Mouse (Mus musculus) cerebellum, adult (tissue): ENCODE results near the gene Akap12.

Experiments
- ATAC-seq: cut with Nextera tagmentation; 2 replicates; pipeline ENCODE4 v1.9.2; 2017; ENCODE audit warnings: mild to moderate bottlenecking, moderate library complexity, mixed read lengths; ENCODE audit not compliant: insufficient number of reproducible peaks, low FRiP score, low TSS enrichment

Gene Akap12

DNA sequence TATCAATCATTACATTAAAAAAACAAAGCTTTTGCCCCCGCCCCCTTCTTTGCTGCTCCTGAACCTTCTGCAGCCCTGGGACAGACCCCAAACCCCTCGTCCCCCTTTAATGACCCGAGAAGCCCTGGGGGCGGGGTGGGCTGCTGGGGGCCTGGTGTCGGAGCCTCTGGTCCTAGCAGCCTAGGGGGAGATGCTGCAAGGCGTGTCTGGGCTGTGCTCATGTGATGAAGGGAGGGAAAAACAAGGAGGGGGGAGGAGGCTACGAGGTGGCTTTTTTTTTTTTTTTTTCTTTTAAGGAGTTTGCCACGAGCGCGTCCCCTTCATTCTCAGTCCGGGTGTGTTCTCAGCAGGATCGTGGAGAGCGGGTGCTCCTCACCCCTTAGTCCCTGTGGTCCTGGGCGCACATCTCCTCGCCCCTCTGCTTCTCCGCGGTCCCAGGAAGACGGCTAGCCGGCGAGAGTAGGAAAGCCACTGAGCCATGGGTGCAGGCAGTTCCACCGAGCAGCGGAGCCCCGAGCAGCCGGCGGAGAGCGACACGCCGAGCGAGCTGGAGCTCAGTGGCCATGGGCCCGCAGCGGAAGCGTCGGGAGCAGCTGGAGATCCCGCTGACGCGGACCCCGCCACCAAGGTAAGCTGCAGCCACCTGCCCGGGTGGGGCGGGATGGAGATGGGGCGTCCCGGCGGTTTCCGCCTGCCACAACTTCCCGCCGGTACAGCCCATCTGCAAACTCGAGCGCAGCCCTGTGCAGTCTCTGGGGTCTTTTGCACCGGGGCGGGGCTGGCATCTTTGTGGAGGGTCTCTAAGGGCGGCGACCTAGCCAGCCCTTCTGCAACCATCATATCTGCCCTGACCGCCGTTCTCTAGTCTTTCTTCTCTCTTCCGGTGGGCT, at the start of gene Akap12:
TSS of gene Akap12 (plus strand) at position 340 of the 890 bp plus-strand sequence.
- ATAC-seq, result peak; percentile 63

DNA sequence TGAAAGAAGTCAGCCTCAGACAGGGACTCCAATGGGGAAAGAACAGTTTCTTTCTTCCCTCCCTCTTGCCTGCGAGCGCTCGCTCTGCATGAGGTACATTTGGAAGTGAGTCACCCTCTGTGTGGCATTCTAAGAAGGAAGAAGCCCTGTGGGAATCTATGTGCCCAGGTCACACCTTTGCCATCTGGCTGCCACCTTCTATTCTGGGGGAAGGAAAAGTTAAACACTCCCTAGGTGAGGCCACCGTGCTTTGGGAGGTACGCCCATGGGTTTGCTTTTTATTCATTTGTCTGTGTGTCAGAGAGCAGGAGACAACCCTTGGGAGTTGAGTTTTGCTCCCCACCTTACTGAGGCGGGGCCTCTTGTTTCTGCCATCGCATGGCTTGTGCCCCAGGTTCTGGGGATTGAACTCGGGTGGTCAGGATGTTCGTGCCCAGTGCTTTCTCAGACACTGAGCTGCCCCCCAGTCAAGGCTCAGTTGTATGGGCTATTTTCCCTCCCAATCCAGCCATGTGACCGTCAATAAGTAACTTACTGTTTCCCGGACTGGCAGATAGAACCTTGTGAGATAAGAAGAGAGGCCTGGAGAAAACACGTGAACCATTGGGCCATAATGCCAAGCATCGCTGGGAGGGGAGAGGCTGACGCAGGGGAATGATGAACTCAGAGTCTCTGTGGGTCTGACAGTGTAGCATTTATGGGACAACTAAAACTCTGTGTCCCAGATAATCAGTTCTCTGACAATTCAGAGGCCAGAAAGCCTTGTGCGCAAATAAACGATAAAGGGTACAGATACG, 35.4 kb upstream of the Akap12 start:
- no peak for ATAC-seq

DNA sequence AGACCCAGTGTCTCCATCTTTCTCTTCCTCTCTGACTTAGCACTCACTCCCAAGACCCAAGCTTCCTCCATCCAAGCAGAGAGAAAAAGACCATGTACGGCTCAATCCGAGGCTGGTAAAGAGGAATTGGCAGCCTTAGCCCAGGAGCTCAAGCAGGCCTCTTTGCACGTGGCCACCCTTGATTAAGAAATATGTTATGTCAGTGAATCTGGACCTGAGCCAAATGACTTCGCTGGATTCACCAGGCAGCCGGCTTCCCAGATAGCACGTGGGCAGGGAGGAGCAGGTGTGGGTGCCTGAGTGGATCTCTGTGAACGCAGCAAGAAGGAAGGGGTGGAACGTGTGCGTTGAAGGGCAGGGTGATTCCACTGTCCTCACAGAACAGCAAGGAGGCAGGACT, 33.1 kb upstream of the Akap12 start:
- peak; percentile 10; the same call in 1 of the 2 replicates for ATAC-seq

DNA sequence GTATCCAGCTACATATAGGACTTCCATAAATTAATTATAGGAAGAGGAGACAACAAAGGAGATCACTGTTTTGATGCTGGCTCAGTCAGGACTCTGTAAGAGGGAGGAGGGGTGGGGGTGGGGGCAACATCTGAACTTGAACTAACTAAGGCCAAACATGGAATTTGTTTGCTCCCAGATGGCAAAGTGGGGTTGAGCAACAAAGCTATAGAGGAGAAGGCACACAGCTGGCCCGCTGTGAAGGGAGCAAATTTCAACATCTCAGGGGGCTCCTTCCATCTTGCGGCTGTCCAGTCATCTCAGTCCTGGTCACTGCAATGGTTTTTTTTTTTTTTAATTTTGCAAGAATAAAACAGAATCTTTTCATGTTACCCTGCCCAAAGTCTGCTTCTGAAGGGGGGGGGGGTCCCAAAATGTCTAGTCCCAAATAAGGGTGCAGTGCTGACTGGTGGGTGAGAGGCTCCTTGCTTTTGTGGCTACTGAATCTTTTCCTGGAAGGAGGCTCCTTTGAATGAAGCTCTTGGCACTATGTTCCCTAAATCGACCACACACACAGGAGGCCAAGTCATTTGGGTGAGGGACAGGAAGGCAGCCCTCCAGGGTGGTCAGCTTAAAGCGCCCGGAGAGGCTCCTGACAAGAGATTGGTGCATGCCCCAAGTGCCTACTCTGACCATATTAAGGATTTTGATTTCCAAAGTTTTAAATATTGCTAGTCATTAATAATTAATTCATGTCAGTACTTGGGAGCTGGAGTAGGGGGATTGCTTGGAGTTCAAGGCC, 26.2 kb upstream of the Akap12 start:
- ATAC-seq, result no peak

DNA sequence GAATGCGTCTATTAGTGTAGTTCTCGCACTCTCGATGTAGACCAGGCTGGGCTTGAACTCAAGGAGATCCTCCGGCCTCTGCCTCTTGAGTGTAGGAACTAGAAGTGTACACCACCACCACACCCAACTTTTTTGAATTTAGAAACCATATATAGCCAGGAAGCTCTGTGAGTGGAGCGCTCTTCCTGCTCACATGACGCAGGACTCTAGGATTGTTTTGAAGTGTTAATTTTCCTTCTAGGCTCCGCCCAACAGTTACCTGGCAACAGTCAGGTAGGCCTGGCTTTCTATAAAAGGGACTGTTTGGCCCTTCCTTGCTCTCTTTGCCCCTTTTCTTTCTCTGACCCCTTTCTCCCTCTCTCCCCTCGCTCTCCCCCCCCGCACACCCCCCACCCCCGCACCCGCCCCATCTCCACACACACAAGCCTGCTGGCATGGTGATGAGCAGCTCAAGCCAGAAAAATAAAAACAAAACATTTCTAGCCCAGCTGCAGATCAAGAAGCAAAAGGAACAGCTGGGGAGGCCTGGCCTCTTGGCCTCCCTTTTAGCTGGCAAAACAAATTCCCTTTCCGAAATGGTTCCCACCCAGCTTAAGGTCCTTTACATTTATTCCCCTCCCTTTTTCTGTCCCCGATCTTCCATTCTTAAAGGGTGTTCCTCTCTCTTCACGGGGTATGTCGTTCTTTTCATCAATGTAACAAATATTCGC, 22.4 kb upstream of the Akap12 start:
- no peak for ATAC-seq

DNA sequence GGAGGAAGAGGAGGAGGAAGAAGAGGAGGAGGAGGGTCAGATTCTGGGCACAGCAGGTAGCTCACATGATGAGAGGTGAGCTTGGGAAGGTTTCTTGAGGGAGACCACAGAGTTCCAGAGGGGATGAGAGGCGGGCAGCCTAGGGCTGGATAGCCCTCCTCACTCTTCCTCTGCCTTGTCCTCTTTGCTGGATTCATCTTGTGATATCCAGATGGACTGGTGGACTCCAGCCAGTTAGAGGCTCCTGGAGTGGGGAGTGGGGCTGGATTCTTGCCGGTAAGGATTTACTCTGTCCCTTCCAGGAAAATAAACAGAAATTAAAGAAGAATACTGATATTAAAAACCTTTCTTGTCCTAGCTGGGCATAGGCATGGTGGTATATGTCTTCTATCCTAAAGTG, 20.4 kb upstream of the Akap12 start:
- no peak for ATAC-seq

DNA sequence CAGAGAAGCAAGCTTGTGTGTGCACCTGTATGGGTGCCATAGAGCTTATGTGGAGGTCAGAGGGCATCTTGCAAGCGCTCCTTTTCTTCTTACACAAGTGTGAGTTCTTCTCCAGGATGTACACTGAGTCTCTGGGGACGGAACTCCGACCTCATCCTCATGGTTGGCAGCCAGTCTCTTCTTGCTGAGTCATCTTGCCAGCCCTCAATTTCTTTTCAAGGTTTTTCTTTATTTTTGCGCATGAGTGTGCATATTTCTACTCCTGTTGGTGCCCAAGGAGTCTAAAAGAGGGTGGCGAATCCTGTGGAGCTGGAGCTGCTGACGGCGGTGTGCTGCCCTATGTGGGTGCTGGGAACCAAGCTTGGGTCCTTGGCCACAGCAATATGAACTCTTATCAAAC, 19.8 kb upstream of the Akap12 start:
- no peak for ATAC-seq

DNA sequence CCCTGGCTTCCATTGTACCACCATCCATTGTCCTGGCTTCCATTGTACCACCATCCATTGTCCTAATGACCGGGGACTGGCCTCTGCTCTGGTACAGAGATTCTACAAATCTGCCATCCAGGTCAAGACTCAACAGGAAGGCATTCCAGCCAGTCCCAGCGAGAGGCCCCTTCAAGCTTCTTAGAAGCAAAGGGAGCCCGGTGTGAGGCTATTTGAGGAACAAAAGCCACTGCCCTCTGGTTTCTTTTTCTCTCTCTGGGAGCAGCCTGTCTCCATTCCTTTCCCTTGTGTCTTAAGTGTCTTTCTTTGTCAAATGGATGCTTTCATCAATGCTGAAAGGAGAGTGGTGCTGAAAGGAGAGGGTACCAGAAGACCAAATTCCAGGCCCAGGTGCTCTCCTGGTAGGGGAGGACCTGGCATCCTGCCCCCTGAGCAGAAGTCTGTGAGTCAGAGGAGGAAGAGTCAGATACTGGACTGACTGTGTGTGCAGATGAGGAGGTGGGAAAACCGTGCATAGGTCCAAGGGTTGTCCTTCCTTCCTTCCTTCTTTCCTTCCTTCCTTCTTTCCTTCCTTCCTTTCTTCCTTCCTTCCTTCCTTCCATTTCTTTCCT, 16.8 kb upstream of the Akap12 start:
- no peak for ATAC-seq

DNA sequence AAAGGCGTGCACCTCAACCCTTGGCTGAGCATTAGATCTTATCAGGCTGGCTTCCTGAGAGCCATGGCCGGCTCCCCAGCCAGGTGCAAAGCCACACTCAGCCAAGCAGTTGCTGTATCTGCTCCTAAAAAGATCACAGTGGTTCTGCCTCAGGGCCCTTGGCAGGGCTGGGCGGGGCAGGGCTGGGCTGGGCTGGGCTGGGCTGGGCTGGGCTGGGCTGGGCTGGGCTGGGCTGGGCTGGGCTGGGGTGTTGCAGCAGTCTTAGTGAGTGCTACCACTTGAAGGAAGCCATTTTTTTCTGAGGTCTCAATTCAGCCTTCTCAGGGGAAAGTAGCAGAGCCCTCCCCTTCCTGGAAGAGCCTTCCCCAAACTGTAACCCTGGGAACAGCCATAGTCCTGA, 15.5 kb upstream of the Akap12 start:
- no peak for ATAC-seq

DNA sequence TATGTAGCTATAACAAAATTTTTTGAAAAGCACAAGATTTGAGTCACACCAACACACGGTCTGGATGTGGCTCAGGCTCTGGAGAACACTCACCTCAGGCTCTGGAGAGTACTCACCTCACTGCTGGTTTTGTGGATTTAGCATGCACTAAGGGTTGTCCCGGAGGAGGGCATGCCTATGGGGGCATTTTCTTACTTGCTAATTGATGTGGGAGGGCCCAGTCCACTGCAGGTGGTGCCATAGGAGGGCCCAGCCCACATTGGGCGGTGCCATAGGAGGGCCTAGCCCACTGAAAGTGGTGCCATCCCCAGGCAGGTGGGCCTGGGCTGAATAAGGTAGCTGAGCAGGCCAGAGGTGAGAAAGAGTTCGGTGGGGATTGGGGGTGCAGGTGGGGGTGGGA, 12.6 kb upstream of the Akap12 start:
- no peak for ATAC-seq

DNA sequence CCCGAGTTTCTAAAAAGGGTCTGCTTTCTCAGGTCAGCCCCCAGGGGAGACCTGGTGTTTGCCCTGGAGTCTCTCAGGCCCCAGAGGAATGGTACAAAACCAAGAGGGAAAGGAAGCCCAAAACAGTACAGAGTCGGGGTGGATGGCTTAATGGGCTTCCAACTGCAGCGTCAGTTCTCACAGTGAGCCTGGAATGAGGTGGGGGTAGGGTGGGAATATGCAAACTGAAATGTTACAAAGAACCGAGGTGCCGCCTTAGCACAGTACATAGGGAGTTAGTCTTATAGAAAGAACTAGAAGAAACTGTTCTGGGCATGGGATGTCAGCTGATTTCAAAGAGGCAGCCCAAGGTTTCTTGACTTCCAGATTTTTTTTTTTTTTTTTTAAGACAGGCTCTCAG, 11.7 kb upstream of the Akap12 start:
- no peak for ATAC-seq

DNA sequence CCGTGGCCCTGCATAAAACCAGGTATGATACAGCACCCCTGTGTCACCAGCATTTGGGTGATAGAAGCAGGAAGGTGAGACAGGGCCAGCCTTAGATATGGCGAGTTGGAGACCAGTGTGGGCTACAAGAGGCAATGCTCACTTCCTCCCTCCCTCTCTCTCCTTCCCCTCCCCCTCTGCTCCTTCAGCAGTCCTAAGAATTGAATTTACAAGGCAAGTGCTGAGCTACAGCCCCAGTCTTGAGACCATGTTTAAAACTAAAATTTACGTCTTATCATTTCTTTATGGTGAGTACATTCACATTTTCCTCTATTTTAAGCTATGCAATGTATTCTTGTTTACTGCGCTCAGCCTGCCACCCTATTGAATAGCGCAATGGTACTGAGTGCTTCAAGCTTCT, 5.3 kb upstream of the Akap12 start:
- no peak for ATAC-seq

DNA sequence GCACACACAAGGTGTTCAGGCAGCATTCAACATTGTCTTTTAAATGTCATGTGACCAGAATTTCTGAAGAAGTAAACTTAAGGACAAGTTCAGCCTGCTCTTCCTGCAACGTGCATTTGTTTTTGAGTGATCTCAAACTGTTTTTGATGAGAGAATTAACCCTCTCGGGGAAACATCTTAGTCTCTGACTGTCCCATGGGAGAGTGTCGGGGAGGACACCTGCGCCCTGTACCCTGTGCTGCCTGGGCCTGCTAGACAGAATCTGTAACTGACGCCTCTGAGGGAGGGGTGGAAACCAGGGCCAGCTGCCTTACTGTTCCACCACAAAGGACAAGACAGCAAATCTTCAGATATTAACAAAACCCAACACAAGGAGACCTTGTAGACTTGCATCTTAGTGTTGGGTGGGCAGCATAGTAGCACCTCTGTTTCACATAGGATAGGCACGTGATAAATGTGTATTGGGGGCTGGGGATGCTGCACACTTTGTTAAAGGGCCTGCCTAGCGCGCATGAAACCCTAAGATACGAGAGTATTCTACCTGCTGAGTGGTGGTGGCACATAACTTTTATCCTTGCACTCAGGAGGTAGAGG, 4.7 kb upstream of the Akap12 start:
- ATAC-seq, result no peak

DNA sequence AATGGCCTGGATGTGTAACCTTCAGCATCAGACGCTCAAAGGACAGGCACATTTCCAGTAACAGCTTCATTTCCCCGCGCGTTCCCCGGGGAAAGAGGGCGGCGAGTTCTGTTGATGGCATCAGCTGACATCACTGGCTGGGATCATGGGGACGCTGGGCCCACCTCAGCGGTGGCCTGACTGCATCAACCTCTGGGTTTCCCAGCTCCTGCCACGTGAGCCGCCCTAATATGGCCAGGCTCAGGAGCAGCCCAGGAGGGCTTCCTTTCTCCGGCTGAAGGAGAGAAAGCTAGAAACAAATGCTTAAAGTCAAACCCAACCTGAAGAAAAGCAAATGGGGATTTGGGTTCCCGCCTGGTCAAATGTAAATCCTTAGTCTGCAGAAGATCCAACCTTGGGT, 539 bp upstream of the Akap12 start:
- peak; percentile 61 for ATAC-seq

DNA sequence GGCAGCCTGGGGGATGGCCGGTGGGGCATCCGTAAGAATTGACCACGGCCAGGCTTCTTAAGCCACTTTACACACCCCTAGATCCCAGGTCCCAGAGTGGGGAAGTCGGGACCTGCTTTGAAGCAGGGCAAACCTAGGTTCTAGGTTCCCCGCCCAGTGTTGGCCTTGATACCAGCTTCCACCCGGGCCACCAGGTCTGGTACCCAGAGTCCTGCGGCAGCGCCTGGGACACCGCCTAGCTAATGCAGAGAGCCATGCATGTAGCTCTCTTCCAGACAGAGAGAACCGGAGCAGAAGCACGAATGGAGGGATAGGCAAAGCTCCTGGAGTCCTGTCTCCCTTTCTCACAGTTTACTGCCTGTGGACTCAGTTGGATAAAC, 741 bp downstream of the Akap12 start:
- ATAC-seq, result peak; percentile 78

DNA sequence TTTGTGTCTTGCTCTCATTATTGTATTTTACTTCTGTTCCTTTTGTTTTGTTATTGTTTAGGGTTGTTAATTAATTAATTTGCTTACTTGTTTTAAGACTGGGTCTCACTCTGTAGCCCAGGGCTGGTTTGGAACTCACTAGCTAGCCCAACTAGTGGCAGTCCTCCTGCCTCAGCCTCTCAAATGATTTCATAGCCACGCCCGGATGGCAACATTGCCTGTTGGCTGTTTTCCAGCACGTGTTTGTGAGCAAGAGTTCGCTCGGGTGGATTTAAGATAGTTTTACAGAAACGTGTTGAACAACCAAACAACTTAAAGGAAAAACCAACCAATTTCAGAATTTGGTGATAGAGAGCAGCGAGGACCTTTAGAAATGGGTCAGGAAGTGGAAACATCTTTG, 1.3 kb downstream of the Akap12 start:
- ATAC-seq, result no peak

DNA sequence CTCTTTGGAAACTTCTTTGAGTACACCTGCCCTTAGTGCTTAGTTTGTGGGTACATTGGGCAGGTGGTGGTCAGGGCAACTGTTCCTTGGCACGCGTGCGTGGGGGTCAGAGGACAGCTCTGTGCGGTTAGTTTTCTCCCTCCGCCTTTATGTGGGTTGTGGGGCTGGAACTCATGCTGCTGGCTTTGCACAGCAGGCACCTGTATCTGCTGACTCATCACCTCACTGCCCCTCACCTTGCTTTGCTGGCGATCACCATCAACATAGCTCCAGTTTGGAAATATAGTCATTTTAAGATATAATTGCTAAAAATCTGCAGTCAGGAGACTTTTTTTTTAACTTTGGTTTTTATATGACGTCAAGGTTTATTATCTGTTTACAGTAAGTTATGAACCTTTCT, 2.0 kb downstream of the Akap12 start:
- ATAC-seq, result no peak

DNA sequence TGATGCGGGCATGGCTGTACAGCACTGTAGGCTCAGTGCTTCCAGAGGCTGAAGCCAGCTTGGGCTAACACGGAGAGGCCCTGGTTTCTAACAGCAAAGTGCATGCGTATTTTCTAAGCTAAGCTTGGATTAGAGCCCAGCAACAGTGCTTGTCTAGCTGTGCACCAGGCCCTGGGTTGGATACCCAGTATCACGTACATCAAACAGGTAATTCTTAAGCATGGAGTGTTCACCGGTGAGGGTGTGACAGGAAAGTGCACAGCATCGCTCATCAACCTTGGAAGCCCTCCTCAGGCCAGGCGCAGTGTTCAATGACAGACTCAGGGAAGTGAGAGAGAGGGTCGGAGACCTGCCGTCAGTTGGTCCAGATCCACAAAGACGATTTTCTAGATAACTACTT, 9.4 kb downstream of the Akap12 start:
- peak; percentile 65 for ATAC-seq

DNA sequence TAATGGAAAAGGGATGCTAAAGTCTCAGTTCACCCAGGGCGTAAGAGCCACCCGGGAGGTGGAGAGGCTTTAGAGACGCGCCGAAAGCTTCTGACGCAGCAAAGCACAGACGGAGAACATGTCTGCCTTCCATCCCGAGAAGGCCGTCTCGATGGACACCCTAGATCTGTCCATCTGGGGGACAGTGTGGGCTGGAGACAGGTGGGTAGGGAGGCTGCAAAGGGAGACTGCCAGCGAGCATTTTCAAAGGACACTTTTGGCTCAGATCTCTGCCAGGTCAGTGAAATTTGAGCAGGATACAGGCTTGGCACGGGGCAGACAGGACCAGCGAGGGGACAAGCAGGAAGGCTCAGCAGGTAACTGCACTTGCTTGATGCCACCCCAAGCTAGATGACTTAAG, 9.9 kb downstream of the Akap12 start:
- peak; percentile 82 for ATAC-seq
